Mouse (Mus musculus): Measurements from ENCODE around the gene Rhox9.
"Not testable (repeated sequence)": the region's sequence is repeated elsewhere in the genome, so short reads cannot be mapped to it uniquely, and the experiment has no call there.

Rhox9 gene

GRCm38 (mm10) chrX:37901670-37902069 lies at the start of gene Rhox9:
TSS of gene Rhox9 (minus strand) at chrX:37901770.
- DNase-seq (ENCODE audit: low spot score), result not testable (repeated sequence)

- DNase-seq (ENCODE audit: low spot score), result no peak
Observed at GRCm38 (mm10) chrX:37916311-37916710, 14.7 kb upstream of the Rhox9 start.

GRCm38 (mm10) chrX:37908581-37908980 lies 7.0 kb upstream of the Rhox9 start:
- DNase-seq (ENCODE audit: low spot score), result no peak

GRCm38 (mm10) chrX:37903727-37904126 lies 2.2 kb upstream of the Rhox9 start:
- no peak for DNase-seq (ENCODE audit: low spot score)

- DNase-seq (ENCODE audit: low spot score), result not testable (repeated sequence)
Observed at GRCm38 (mm10) chrX:37897132-37897531, 4.4 kb downstream of the Rhox9 start, which contains the start of gene Rhox7b. TSS of gene Rhox7b (minus strand) at chrX:37897232.

GRCm38 (mm10) chrX:37878844-37879243 lies 22.7 kb downstream of the Rhox9 start, which contains the start of gene Rhox8:
TSS of gene Rhox8 (minus strand) at chrX:37878944.
- no peak for DNase-seq (ENCODE audit: low spot score)

- no peak for DNase-seq (ENCODE audit: low spot score)
Observed at GRCm38 (mm10) chrX:37871641-37872040, 29.9 kb downstream of the Rhox9 start.

All from ovary, postnatal 10 days (tissue).